Mouse (Mus musculus): ENCODE measurements around the gene Dnali1. TPM values are rescaled to one million over a fixed set of nuclear protein-coding genes. Genes with fewer than 3 reads are reported as not detected.

Dnali1 gene
- 0.42 and 0.44 TPM in 2 replicates for polyA plus RNA-seq (2012; rRNA removed)

GRCm38 (mm10) chr4:125065517-125066307, at the start of gene Dnali1:
Gene Dnali1 (minus strand): TSS chr4:125065703.
- peak in 1 of 2 experiments; percentile 37 for DNase-seq (ENCODE audit: extremely low spot score in 1 of 2, low spot score in 1 of 2)

GRCm38 (mm10) chr4:125115081-125115480, 49.6 kb upstream of the Dnali1 start:
- DNase-seq (ENCODE audit: extremely low spot score in 1 of 2, low spot score in 1 of 2) = no peak

- peak; percentile 85 to 96 for DNase-seq (ENCODE audit: extremely low spot score in 1 of 2, low spot score in 1 of 2)
Measured at GRCm38 (mm10) chr4:125114638-125115037, 49.1 kb upstream of the Dnali1 start.

GRCm38 (mm10) chr4:125105354-125105753, 39.9 kb upstream of the Dnali1 start:
- DNase-seq (ENCODE audit: extremely low spot score in 1 of 2, low spot score in 1 of 2) = no peak

GRCm38 (mm10) chr4:125101334-125101733, 35.8 kb upstream of the Dnali1 start:
- DNase-seq (ENCODE audit: extremely low spot score in 1 of 2, low spot score in 1 of 2) = peak in 1 of 2 experiments; percentile 21

- DNase-seq (ENCODE audit: extremely low spot score in 1 of 2, low spot score in 1 of 2) = peak; percentile 52 to 94
Measured at GRCm38 (mm10) chr4:125099458-125099857, 34.0 kb upstream of the Dnali1 start.

- DNase-seq (ENCODE audit: extremely low spot score in 1 of 2, low spot score in 1 of 2) = no peak
Measured at GRCm38 (mm10) chr4:125097412-125097811, 31.9 kb upstream of the Dnali1 start.

GRCm38 (mm10) chr4:125096066-125096465, 30.6 kb upstream of the Dnali1 start:
- no peak for DNase-seq (ENCODE audit: extremely low spot score in 1 of 2, low spot score in 1 of 2)

- DNase-seq (ENCODE audit: extremely low spot score in 1 of 2, low spot score in 1 of 2) = no peak
Measured at GRCm38 (mm10) chr4:125093031-125093430, 27.5 kb upstream of the Dnali1 start.

- DNase-seq (ENCODE audit: extremely low spot score in 1 of 2, low spot score in 1 of 2) = peak; percentile 58 to 75
Measured at GRCm38 (mm10) chr4:125085346-125085841, 19.9 kb upstream of the Dnali1 start.

- peak; percentile 72 to 94 for DNase-seq (ENCODE audit: extremely low spot score in 1 of 2, low spot score in 1 of 2)
Measured at GRCm38 (mm10) chr4:125084403-125085345, 19.2 kb upstream of the Dnali1 start, which contains the start of gene Meaf6. Gene Meaf6 (plus strand): TSS chr4:125085134.

- no peak for DNase-seq (ENCODE audit: extremely low spot score in 1 of 2, low spot score in 1 of 2)
Measured at GRCm38 (mm10) chr4:125078698-125079097, 13.2 kb upstream of the Dnali1 start.

GRCm38 (mm10) chr4:125077700-125078099, 12.2 kb upstream of the Dnali1 start:
- DNase-seq (ENCODE audit: extremely low spot score in 1 of 2, low spot score in 1 of 2) = no peak

GRCm38 (mm10) chr4:125066490-125067370, 1.2 kb upstream of the Dnali1 start, which contains the start of gene Snip1:
Gene Snip1 (plus strand): TSS chr4:125066672.
- peak; percentile 89 to 97 for DNase-seq (ENCODE audit: extremely low spot score in 1 of 2, low spot score in 1 of 2)

- no peak for DNase-seq (ENCODE audit: extremely low spot score in 1 of 2, low spot score in 1 of 2)
Measured at GRCm38 (mm10) chr4:125063829-125064228, 1.7 kb downstream of the Dnali1 start.

- peak in 1 of 2 experiments; percentile 66 for DNase-seq (ENCODE audit: extremely low spot score in 1 of 2, low spot score in 1 of 2)
Measured at GRCm38 (mm10) chr4:125059025-125059424, 6.5 kb downstream of the Dnali1 start.

GRCm38 (mm10) chr4:125058033-125058432, 7.5 kb downstream of the Dnali1 start:
- DNase-seq (ENCODE audit: extremely low spot score in 1 of 2, low spot score in 1 of 2) = no peak

- no peak for DNase-seq (ENCODE audit: extremely low spot score in 1 of 2, low spot score in 1 of 2)
Measured at GRCm38 (mm10) chr4:125057273-125057672, 8.2 kb downstream of the Dnali1 start.

GRCm38 (mm10) chr4:125056476-125056875, 9.0 kb downstream of the Dnali1 start:
- DNase-seq (ENCODE audit: extremely low spot score in 1 of 2, low spot score in 1 of 2) = no peak

- no peak for DNase-seq (ENCODE audit: extremely low spot score in 1 of 2, low spot score in 1 of 2)
Measured at GRCm38 (mm10) chr4:125055385-125055784, 10.1 kb downstream of the Dnali1 start.

Data from frontal cortex, adult 2 months (tissue).